Mouse (Mus musculus) A20 (cell line): ENCODE results near the gene Grin3b.

Source experiments
- DNase-seq: peaks from one replicate; pipeline ENCODE4 v3.0.0-alpha.2; 2011; ENCODE audit warnings: low read depth, low spot score

Grin3b gene

DNA sequence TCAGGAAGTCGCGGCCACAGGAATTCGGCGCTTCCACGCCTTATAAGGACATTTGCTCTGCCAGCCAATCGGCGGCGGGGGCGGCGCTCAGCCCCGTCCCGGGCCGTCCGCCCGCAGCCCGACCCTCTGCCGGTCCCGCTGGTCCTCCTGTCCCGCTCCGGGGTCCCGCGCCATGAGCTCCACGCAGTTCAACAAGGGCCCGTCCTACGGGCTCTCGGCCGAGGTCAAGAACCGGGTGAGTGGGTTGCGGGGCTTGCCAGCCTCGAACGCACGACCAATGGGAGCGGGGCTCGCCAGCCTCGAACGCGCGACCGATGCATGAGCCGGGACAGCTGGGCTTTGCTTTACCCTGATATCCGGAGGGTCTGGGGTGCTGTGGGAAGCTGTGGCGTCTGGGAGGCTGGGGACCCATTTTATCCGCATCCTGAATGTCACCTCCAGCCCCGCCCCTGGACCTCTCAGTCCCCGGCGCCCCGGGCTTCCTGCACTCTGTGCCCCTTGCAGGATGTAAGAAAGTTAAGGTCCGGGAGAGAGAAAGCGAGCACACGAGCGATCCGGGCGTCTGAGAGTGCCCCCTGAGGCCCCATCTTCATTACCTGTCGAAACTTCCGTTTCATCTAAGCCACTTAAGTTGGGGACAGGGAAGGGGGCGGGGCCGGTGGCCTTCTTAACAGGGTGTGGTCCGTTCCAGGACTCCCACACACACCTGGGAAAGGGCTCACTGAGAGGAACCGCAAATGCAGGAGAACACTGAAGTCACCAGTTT is 18.2 kb downstream of the Grin3b start, which contains the start of gene Cnn2:
Gene Cnn2, plus strand, starts transcription at position 79 of the 766 bp plus-strand sequence.
- DNase-seq, result peak; percentile 82

DNA sequence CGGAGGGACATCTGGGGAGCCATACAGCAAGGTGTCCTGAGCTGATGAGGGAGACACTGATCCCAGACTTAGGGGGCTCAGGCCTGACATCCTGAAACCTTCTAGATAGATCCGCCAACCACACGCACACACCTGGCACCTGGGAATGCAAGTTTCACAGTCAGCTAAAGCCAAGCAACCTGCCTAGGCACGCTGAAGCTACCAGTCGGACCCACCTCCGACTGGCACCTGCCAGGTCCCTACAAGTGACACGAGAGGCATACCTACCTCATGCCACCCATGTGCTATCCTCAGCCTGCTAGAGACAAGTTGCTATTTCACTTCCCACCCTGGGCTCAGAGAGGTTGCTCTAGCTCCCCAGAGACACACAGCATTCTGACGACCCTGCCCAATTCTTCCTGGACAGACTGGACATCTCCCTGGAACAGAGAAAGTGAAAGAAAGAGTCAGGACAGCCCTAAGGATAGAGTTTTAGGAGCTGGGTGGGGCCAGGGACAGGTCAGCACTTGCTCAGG is 18.8 kb downstream of the Grin3b start:
- DNase-seq, result no peak

DNA sequence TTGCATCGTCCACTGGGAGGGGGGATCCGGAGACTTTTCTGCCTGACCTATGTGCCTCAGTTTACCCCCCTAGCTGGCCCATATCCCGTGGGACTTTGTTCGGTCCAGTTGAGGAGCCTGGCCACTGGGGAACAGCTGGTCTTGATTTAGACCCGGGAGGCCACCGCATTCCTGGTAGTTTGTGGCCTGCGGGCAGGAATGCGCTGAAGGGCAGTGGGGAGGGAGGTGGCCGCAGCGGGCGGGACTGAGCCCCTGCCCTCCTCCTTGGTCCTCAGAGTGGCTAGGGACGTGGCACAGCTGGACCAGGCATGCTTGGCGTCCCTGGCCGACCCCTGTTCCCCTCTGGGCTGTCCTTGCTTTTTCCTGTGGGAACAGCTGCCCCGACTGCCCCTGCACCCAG is 19.4 kb downstream of the Grin3b start:
- no peak for DNase-seq

DNA sequence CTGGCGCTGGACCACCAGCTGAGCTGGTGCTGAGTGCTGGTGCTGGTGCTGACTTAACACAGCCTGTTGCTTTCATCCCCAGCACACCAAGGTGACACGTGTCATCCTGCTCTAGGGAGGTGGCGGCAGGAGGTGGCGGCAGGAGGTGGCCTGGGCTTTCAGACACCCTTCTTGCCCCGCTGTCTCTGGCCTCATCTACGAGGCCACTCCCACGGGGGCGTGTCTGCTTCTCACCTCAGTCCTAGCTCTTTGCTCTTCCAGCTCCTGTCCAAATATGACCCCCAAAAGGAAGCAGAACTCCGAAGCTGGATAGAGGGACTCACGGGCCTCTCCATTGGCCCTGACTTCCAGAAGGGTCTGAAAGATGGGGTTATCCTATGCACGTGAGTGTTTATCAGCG is 20.6 kb downstream of the Grin3b start:
- peak; percentile 27 for DNase-seq

DNA sequence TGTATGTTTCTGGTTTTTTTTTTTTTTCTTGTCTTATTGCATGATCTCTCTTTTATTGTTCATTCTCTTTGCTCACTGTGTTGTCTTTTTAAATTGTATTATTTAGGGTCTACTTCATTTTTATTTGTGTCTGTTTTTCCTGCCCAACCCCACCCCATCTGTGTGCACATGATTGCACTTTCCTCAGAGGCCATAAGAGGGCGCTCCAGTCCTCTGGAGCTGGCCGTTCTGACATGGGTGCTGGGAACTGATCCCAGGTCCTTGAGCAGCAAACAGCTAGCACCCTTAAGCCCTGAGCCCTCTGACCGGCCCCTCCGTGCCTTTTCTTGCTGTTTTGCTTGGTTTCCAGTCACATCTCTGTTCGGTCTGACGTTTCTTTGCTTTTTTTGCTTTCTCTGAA is 21.0 kb downstream of the Grin3b start:
- DNase-seq, result no peak

DNA sequence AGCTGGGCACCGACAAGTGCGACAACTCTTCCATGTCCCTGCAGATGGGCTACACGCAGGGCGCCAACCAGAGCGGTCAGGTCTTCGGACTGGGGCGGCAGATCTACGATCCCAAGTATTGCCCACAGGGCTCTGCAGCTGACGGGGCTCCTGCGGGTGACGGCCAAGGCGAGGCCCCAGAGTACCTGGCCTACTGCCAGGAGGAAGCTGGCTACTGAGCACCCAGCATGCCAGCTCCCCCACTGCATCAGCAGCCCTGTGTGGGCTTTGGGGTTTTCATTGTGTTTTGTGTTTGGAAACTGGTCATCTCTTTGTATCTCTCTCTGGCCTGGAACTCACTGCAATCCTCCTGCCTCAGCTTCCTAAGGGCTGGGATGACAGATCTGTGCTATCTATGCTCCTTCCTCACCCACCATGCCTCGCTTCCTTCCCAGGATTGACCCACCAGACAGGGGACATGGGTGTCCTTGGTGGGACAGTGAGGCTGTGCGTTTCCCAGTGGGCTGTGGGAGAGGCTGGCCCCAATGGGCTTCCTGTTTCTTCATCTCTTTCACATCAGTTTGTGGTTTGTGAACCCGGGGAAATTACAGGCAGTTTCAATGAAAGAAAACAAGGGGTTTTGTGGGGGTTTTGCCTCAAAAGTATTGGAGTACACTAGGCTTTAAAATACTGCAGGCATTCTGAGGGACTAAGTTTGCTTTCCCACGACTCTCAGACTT is 24.0 kb downstream of the Grin3b start:
- DNase-seq, result no peak

DNA sequence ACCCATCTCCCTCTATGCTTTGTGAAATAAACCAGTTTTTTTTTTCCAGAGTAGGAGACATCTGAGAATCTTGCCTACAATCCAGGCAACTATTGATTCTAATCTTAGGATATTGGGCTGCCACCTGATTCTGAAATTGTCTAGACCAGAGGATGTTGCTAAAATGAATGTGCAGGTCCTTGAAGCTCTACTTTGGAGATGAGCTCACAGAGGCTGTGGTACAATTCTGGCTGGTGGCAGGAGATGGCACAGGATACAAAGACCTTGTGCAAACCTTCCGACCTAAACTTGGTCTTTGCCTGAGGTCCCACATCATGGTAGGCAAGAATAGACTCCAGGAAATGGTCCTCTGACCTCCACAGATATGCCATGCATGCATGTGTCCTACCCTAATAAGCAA is 25.1 kb downstream of the Grin3b start:
- no peak for DNase-seq

DNA sequence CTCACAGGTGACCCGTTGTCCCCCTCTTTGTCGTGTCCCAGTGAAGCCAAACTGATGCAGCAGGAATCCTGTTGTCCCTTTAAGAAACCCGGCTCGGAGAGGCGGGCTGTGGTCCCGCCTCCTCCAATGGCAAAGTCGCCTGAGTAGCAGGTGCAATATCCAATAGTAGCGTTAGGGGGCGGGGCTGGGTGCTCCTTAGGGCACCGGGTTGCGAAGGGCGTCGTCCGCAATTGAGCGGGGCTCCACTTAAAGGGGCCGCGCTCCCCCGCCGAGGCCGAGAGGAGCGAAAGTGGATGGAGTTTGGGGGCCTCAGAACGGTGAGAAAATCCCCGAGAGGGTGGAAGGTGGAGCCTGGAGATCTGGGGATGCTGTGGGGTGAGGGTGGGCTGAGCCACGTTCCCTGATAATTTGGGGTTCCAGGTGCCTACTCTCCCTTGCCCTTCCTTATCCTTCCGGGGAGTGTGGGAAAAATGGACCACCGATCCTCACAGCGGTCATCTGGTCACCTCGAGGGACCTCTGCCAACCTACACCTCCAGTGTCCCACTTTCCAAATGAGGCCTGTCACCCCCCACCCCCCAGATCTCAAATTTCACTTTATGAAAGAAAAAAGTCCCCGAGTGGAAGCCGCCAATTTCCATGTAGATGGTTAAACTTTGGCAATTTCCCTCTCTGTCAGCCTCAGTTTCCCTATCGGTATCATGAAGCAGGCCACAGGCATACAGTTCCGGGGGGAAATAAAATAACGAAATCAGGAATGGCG is 25.9 kb downstream of the Grin3b start, which contains the start of gene Abca7:
Gene Abca7, plus strand, starts transcription at position 223 of the 762 bp plus-strand sequence.
- DNase-seq, result peak; percentile 96

- peak; percentile 85 for DNase-seq
These were observed 26.7 kb downstream of the Grin3b start for GRCm38 (mm10) chr10:79997034-79997760.

GRCm38 (mm10) chr10:79997819-79998218 is 27.3 kb downstream of the Grin3b start:
- no peak for DNase-seq

GRCm38 (mm10) chr10:80001945-80002344 is 31.4 kb downstream of the Grin3b start:
- DNase-seq, result no peak

DNA sequence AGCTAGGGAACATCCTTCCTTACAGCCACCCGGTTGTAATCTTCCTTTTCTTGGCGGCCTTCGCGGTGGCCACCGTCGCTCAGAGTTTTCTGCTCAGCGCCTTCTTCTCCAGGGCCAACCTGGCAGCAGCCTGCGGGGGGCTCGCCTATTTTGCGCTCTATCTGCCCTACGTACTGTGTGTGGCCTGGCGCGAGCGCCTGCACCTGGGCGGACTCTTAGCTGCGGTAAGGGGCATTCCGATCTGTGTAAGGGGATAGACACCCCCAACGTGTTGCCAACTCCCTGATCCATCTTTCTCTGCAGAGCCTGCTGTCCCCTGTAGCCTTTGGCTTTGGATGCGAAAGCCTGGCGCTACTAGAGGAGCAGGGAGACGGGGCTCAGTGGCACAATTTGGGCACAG is 32.3 kb downstream of the Grin3b start:
- no peak for DNase-seq

DNA sequence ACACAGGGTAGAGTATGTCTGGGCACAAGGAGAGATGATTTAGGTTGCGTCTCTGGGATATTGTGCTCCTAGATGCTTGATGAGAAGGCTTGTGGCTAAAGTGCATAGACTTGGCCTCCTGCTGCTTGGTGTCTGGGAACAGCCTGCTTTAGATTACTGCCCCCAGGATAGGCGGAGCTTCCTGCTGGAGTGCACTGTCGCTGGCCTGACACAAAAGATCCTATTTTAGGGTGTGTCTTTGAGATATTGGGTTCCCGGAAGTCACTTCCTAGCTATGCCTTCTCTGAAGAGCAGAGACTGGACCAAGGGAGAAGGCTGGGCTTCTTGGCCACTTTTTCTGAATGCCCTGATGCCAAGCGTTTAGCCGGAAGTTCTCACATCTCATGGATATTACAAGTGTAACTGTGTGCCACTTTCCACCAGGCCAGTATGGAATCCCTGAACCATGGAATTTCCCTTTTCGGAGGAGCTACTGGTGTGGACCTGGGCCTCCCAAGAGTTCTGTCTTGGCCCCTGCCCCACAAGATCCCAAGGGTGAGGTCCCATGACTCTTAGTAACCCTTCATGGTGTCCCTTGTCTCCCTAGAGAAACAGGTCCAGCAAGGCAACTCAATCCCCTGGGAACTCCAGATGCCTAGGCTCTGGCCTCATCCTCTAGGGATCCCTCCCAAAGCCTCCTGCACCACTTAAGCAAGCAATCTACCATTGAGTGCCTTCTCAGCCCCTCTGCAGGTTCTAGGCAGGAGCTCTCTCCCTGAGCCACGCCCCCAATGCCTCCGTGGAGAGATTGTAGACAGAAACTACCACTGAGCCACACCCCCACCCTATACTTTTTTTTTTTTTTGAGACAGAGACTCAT is 33.1 kb downstream of the Grin3b start:
- no peak for DNase-seq

DNA sequence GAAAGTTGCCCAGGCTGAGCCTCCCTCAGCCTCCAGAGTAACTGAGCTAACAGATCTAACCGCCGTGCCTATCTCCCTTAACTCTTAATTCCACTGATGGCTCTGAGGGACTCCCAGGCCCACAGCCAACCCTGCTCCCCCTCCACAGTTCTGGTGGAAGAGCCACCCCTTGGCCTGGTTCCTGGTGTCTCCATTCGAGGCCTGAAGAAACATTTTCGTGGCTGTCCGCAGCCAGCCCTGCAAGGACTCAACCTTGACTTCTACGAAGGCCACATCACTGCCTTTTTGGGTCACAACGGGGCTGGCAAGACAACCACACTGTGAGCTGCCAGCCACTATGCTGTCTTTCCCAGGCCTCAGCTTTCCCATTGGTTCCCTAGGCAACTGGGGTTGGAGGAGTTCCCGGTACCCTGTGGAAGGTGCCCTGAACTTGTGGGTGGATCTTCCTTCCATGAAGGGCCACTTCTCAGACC is 33.8 kb downstream of the Grin3b start:
- DNase-seq, result no peak

- DNase-seq, result no peak
These were observed 41.2 kb downstream of the Grin3b start for GRCm38 (mm10) chr10:80011740-80012139.

- no peak for DNase-seq
These were observed 43.1 kb downstream of the Grin3b start for GRCm38 (mm10) chr10:80013609-80014008.

DNA sequence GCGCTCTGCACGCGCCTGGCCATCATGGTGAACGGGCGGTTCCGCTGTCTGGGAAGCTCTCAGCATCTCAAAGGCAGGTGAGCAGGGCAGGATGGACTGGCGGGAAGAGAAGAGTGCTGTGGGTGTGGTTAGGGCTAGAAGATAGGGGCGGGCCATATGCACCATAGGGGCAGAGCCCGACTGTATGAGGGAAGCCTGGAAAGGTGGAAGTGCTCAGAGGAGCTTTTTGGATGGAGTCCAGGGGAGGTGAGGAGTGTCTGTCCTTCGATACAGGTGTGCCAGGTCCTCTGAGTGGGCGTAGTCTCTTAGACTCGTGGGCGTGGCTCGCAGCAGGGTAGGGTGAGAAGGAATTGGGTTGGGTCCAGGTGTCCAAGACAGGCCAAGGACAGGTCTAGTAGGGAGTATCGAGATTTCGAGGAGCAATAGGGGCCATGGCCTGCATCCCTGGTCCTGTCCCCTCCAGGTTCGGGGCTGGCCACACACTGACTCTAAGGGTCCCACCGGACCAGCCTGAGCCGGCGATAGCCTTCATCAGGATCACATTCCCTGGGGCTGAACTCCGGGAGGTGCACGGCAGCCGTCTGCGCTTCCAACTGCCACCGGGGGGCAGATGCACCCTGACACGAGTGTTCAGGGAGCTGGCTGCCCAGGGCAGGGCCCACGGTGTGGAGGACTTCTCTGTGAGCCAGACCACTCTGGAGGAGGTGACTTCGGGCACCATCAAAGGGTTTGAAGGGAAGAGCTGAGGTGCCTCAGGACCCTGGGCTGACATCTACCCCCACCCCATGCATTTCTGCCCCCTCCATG is 44.2 kb downstream of the Grin3b start:
- DNase-seq, result no peak

- DNase-seq, result no peak
These were observed 45.1 kb downstream of the Grin3b start for GRCm38 (mm10) chr10:80015583-80015982.

DNA sequence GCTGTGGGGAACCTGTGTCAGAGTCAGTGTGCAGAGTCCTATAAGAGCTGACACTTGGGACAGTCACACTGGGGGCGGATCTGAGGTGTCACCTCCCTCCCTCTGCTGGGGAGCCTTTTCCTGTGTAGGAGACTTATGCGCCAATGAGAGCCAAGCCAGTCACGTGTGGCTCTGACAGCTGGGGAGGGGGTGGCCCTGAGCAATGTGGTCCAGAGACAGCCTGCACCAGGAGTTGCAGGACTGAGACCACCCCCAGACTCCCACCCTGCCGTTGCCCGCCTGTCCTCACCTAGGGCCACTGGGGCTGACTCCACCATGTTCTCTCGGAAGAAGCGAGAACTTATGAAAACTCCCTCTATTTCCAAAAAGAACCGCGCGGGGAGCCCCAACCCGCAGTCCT is 46.0 kb downstream of the Grin3b start, which contains the start of gene Arhgap45:
Gene Arhgap45, plus strand, starts transcription at position 143 of the 400 bp plus-strand sequence.
- peak; percentile 92 for DNase-seq
